8 mouse cellular contexts compared by ENCODE assay signal in genomic region chr1:180194781-180195471, GRCm38 (mm10). TPM values are rescaled to one million over a fixed set of nuclear protein-coding genes. Genes with fewer than 3 reads are reported as not detected.
DNase-seq lines count a peak whose midpoint lies in the region; ATAC-seq and TF ChIP-seq lines count a peak whose summit lies in the region.

No protein-coding gene starts in this region.

- H3K4me3 ChIP-seq in G1E (ENCODE audit: low read depth, low read length) = peak overlapping the region; percentile 86
- H3K4me3 ChIP-seq in forebrain, embryonic 12.5 days (replicated peaks) = peak overlapping the region; percentile 54
- H3K4me3 ChIP-seq in macrophage (ENCODE audit: inconsistent target) = peak overlapping the region; percentile 46

- peak; percentile 37 for DNase-seq in G1E (ENCODE audit: low spot score)
- DNase-seq in adrenal gland, postnatal 25 days = peak; percentile 57
- DNase-seq in heart, postnatal 25 days (ENCODE audit: low spot score) = peak; percentile 40
- peak; percentile 71 to 83 for DNase-seq in kidney, postnatal 4 days
- DNase-seq in retina, embryonic 14.5 days (ENCODE audit: low spot score) = peak; percentile 54
- no peak for DNase-seq in frontal cortex, postnatal 14 days (ENCODE audit: low spot score in 2 of 2)

- whole genome bisulfite sequencing in forebrain, embryonic 12.5 days = 34% methylated on average over 9 of the region's 9 CpGs
- 21% methylated on average over 9 of the region's 9 CpGs for WGBS in macrophage (ENCODE audit: missing documents)

- intact Hi-C loops in heart, postnatal 25 days (cut with DNase I) = no loop called here

- no peak overlapping the region for H3K27ac ChIP-seq in forebrain, embryonic 12.5 days
- no peak overlapping the region for H3K27ac ChIP-seq in macrophage

- H3K4me2 ChIP-seq in forebrain, embryonic 12.5 days = peak overlapping the region; percentile 71

- H3K79me2 ChIP-seq in macrophage (ENCODE audit: inconsistent target) = no peaks in the 10 kb centered on the region

- peaks cover 50% of the 10 kb centered on the region for H3K27me3 ChIP-seq in G1E (ENCODE audit: insufficient read depth, low read length)
- H3K27me3 ChIP-seq in forebrain, embryonic 12.5 days = peaks cover 19% of the 10 kb centered on the region

- ATAC-seq in G1E (ENCODE audit: extremely low read depth, insufficient number of reproducible peaks, low FRiP score, poor library complexity, severe bottlenecking) = no peak
- ATAC-seq in forebrain, embryonic 12.5 days (ENCODE audit: low FRiP score) = no peak

- H3K36me3 ChIP-seq in G1E (replicated peaks) (no peaks in the 10 kb centered on the region), macrophage (ENCODE audit: inconsistent target) (no peaks in the 10 kb centered on the region)
- no peaks in the 10 kb centered on the region for H3K36me3 ChIP-seq in forebrain, embryonic 12.5 days (replicated peaks)

- no peak for TF ChIP-seq CTCF in G1E (IDR thresholded peaks at IDR 0.05; ENCODE audit: low read depth, low read length)

- peak overlapping the region; percentile 5; the same call in 1 of the 2 replicates for H3K9ac ChIP-seq in forebrain, embryonic 12.5 days

- H3K4me1 ChIP-seq in G1E (ENCODE audit: insufficient read depth, low read depth, low read length) = peaks cover 36% of the 10 kb centered on the region
- peaks cover 11% of the 10 kb centered on the region for H3K4me1 ChIP-seq in forebrain, embryonic 12.5 days

- no peaks in the 10 kb centered on the region for H3K9me3 ChIP-seq in G1E (replicated peaks)
- no peaks in the 10 kb centered on the region for H3K9me3 ChIP-seq in forebrain, embryonic 12.5 days

RNA-seq across cellular contexts. Expression of gene Coq8a, which starts 4.5 kb away (rescaled TPM):
- total RNA-seq in G1E (2014; fragmentation: Nextera tagmentation) = 3.6 and 4.4 TPM in 2 replicates
- total RNA-seq in G1E (2017) = 4.0 and 4.3 TPM in 2 replicates
- 4.6 and 6.2 TPM in 2 replicates for polyA plus RNA-seq in G1E (2012)
- total RNA-seq in adrenal gland, postnatal 25 days (2021) = 196 and 358 TPM in 2 replicates
- polyA plus RNA-seq in forebrain, embryonic 12.5 days (2016; fragmentation: Nextera tagmentation; extraction: Ambion mirVana) = 1.4 and 2.0 TPM in 2 replicates
- 100 to 1,000 TPM; 810 to 852 TPM for total RNA-seq in heart, postnatal 25 days (2021)
- 10 to 100 TPM in 14 of 26 experiments, 1 to 10 TPM in 12; 2.1 to 72.7 (median 12.4) TPM for total RNA-seq in macrophage (2018; cell fraction: chromatin; rRNA removed)
- total RNA-seq in macrophage (2018; cell fraction: cytosol; rRNA removed) = 10 to 100 TPM in 5 of 26 experiments, 1 to 10 TPM in 21; 1.6 to 19.9 (median 4.8) TPM
- 10 to 100 TPM in 10 of 26 experiments, 1 to 10 TPM in 16; 2.1 to 37.8 (median 7.8) TPM for total RNA-seq in macrophage (2018; cell fraction: nucleus; rRNA removed)
- 1.3 to 6.0 TPM (median 2.8 TPM) in 3 replicates for polyA plus RNA-seq in macrophage (2018)

Comparison
In these comparisons a context has a peak if more than half of its experiments do, and no peak if none do; other contexts are left out.
1. DNase-seq: peak in G1E (single experiment), adrenal gland, postnatal 25 days (single experiment), heart, postnatal 25 days (single experiment), kidney, postnatal 4 days (2 of 2) and retina, embryonic 14.5 days (single experiment); none in frontal cortex, postnatal 14 days (0 of 2).
2. RNA of gene Coq8a, which starts 4.5 kb away (total RNA-seq): 810 to 852 TPM in heart, postnatal 25 days and 196 to 358 TPM in adrenal gland, postnatal 25 days; 3.6 to 4.4 TPM in G1E; every median in the first group is over 10 times any median in the second.
3. Peak in every context shown above with its lines, with median percentiles within 50 percentile points of each other: H3K4me3 ChIP-seq.